In the genomic region with DNA sequence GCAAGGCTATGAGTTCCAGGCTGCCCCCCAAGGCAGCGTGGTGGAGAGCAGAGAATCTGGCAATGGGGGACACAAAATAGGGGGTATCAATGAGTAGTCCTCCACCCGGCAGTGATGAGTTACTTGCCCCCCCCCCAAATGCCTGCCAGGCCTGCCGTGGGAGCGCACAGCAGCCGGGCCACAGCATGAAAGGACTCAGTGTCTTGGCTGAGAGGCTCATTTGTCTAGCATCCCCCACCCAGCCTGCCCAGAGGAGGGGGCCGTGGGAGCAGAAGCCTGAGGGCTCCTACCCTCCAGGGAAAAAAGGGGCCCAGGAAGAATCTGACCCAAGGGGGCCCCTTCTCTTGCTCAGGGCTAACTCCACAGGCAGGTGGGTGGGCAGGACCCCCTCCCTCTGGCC, we compare ENCODE assay signal across 10 mouse cellular contexts. TPM values are rescaled to one million over a fixed set of nuclear protein-coding genes. Genes with fewer than 3 reads are reported as not detected.
DNase-seq lines count a peak whose midpoint lies in the region; ATAC-seq lines count a peak whose summit lies in the region.
"Had no signal": no experiment of that assay in that cellular context is flagged by ENCODE, and none has a peak within 500 bp of the region (broad histone marks: within the 10 kb centered on the region; RNA-seq: fewer than 3 reads in every experiment).

No protein-coding gene starts in this region.

- no peaks in the 10 kb centered on the region for H3K27me3 ChIP-seq in heart, embryonic 14.5 days (ENCODE audit: control insufficient read depth, insufficient read depth, low read length)
- H3K27me3 ChIP-seq in midbrain, embryonic 14.5 days (ENCODE audit: control insufficient read depth, insufficient read depth, low read length), result no peaks in the 10 kb centered on the region

- no peak overlapping the region for H3K4me2 ChIP-seq in heart, embryonic 14.5 days (ENCODE audit: low read length)
- H3K4me2 ChIP-seq in midbrain, embryonic 14.5 days (ENCODE audit: low read length), result peak overlapping the region; percentile 8; the same call in 1 of the 2 replicates

- H3K9ac ChIP-seq in heart, embryonic 14.5 days (ENCODE audit: low read length), result peak overlapping the region; percentile 89; the same call in 1 of the 2 replicates
- H3K9ac ChIP-seq in midbrain, embryonic 14.5 days (replicated peaks; ENCODE audit: low read length), result no peak overlapping the region; the same call in 1 of the 2 replicates

- 89% methylated on average over 6 of the region's 6 CpGs for WGBS in heart, embryonic 14.5 days
- WGBS in midbrain, embryonic 14.5 days, result 62% methylated on average over 6 of the region's 6 CpGs

- ATAC-seq in heart, embryonic 14.5 days (ENCODE audit: insufficient number of reproducible peaks, insufficient read depth, low FRiP score, low read depth), result no peak
- peak; percentile 40; the same call in 1 of the 2 replicates for ATAC-seq in midbrain, embryonic 14.5 days (ENCODE audit: low FRiP score, low TSS enrichment)
- ATAC-seq in cerebellum, adult (ENCODE audit: insufficient number of reproducible peaks, low FRiP score, low TSS enrichment), result no peak

- H3K4me3 ChIP-seq in heart, embryonic 14.5 days (ENCODE audit: control insufficient read depth in 1 of 2, insufficient read depth in 1 of 2, low read depth in 1 of 2, low read length in 2 of 2), result no peak overlapping the region
- H3K4me3 ChIP-seq in midbrain, embryonic 14.5 days (replicated peaks; ENCODE audit: low read depth, low read length), result no peak overlapping the region

- DNase-seq in heart, adult 18-20 months, result no peak
- peak; percentile 70 to 71 for DNase-seq in right cerebral cortex, postnatal 10 days (ENCODE audit: low spot score in 2 of 2)
- DNase-seq in right cerebral cortex, adult 18-20 months, result no peak
- peak; percentile 51 for DNase-seq in midbrain, embryonic 14.5 days
- DNase-seq in spleen, postnatal 10 days (ENCODE audit: low spot score in 2 of 2), result no peak
- DNase-seq in gastrocnemius, postnatal 10 days, result no peak
- DNase-seq: kidney, adult 11 months had no signal

- H3K4me1 ChIP-seq in heart, embryonic 14.5 days (ENCODE audit: control insufficient read depth in 2 of 2, insufficient read depth in 2 of 2, low read length in 2 of 2), result peaks cover 45 to 53% of the 10 kb centered on the region in 2 experiments
- H3K4me1 ChIP-seq in midbrain, embryonic 14.5 days (ENCODE audit: control insufficient read depth, insufficient read depth, low read length), result peaks cover 25% of the 10 kb centered on the region

- no peaks in the 10 kb centered on the region for H3K9me3 ChIP-seq in heart, embryonic 14.5 days (ENCODE audit: control insufficient read depth, low read length)
- H3K9me3 ChIP-seq in midbrain, embryonic 14.5 days (ENCODE audit: control insufficient read depth, low read length), result no peaks in the 10 kb centered on the region

- 0 out of 4 replicates have a peak overlapping the region, but pooled peaks of 1 of the 2 experiments have one; percentile 91 for H3K27ac ChIP-seq in heart, embryonic 14.5 days (replicated peaks in 1 of 2; ENCODE audit: control insufficient read depth in 1 of 2, insufficient read depth in 1 of 2, low read depth in 2 of 2, low read length in 2 of 2)
- peak overlapping the region; percentile 61; the same call in 1 of the 2 replicates for H3K27ac ChIP-seq in midbrain, embryonic 14.5 days (replicated peaks; ENCODE audit: low read depth, low read length)
- H3K27ac ChIP-seq: macrophage had no signal

- H3K36me3 ChIP-seq in heart, embryonic 14.5 days (ENCODE audit: control insufficient read depth, insufficient read depth, low read length), result peaks cover 74% of the 10 kb centered on the region
- H3K36me3 ChIP-seq in midbrain, embryonic 14.5 days (ENCODE audit: control insufficient read depth, insufficient read depth, low read length), result peaks cover 38% of the 10 kb centered on the region

RNA-seq across cellular contexts. Expression of a gene that starts 6.1 kb away (rescaled TPM):
- polyA plus RNA-seq in heart, embryonic 14.5 days (2014; fragmentation: Nextera tagmentation; extraction: Ambion mirVana), result 21.0 and 21.1 TPM in 2 replicates
- total RNA-seq in heart, adult 18-20 months (2021), result 10 to 100 TPM; 39.2 to 42.9 TPM
- 8.4 and 9.8 TPM in 2 replicates for polyA plus RNA-seq in midbrain, embryonic 14.5 days (2014; fragmentation: Nextera tagmentation; extraction: Ambion mirVana)
- 10 to 100 TPM; 16.8 to 22.7 TPM for total RNA-seq in gastrocnemius, postnatal 10 days (2021)

RNA-seq across cellular contexts. Expression of a gene that starts 7.2 kb away (rescaled TPM):
- polyA plus RNA-seq in heart, embryonic 14.5 days (2014; fragmentation: Nextera tagmentation; extraction: Ambion mirVana), result 18.9 and 24.2 TPM in 2 replicates
- 1 to 10 TPM; 7.1 to 8.5 TPM for total RNA-seq in heart, adult 18-20 months (2021)
- 17.2 and 20.5 TPM in 2 replicates for polyA plus RNA-seq in midbrain, embryonic 14.5 days (2014; fragmentation: Nextera tagmentation; extraction: Ambion mirVana)
- 10 to 100 TPM; 10.3 to 11.1 TPM for total RNA-seq in gastrocnemius, postnatal 10 days (2021)

RNA-seq across cellular contexts. Expression of a gene that starts 16.5 kb away (rescaled TPM):
- 14.5 and 15.5 TPM in 2 replicates for polyA plus RNA-seq in heart, embryonic 14.5 days (2014; fragmentation: Nextera tagmentation; extraction: Ambion mirVana)
- total RNA-seq in heart, adult 18-20 months (2021), result 10 to 100 TPM; 17.5 to 18.2 TPM
- polyA plus RNA-seq in midbrain, embryonic 14.5 days (2014; fragmentation: Nextera tagmentation; extraction: Ambion mirVana), result 0.55 and 0.63 TPM in 2 replicates
- total RNA-seq in gastrocnemius, postnatal 10 days (2021), result 10 to 100 TPM; 16.5 to 17.4 TPM

RNA-seq across cellular contexts. Expression of a gene that starts 42.1 kb away (rescaled TPM):
- 27.1 and 28.7 TPM in 2 replicates for polyA plus RNA-seq in heart, embryonic 14.5 days (2014; fragmentation: Nextera tagmentation; extraction: Ambion mirVana)
- 100 to 1,000 TPM in 1 of 2 experiments, 10 to 100 TPM in 1; 96.6 to 104 TPM for total RNA-seq in heart, adult 18-20 months (2021)
- polyA plus RNA-seq in midbrain, embryonic 14.5 days (2014; fragmentation: Nextera tagmentation; extraction: Ambion mirVana), result 15.2 and 20.9 TPM in 2 replicates
- 10 to 100 TPM; 55.6 to 60.0 TPM for total RNA-seq in gastrocnemius, postnatal 10 days (2021)

RNA-seq across cellular contexts. Expression of a gene that starts 50.9 kb away (rescaled TPM):
- 0.09 and 0.22 TPM in 2 replicates for polyA plus RNA-seq in heart, embryonic 14.5 days (2014; fragmentation: Nextera tagmentation; extraction: Ambion mirVana)
- total RNA-seq in heart, adult 18-20 months (2021), result not detected
- polyA plus RNA-seq in midbrain, embryonic 14.5 days (2014; fragmentation: Nextera tagmentation; extraction: Ambion mirVana), result 0.15 TPM in 1 of 2 replicates, not detected in the other
- total RNA-seq in gastrocnemius, postnatal 10 days (2021), result not detected

Comparison
In these comparisons a context has a peak if more than half of its experiments do, and no peak if none do; other contexts are left out.
1. DNase-seq: peak in right cerebral cortex, postnatal 10 days (2 of 2) and midbrain, embryonic 14.5 days (single experiment); none in heart, adult 18-20 months (0 of 2), right cerebral cortex, adult 18-20 months (single experiment), spleen, postnatal 10 days (0 of 2) and gastrocnemius, postnatal 10 days (single experiment).